Mouse (Mus musculus) hindbrain, embryonic 10.5 days (tissue): ENCODE measurements around the gene Dnah10. TPM values are rescaled to one million over a fixed set of nuclear protein-coding genes. Genes with fewer than 3 reads are reported as not detected.

Experiments used
- DNase-seq: peaks from one replicate; pipeline ENCODE4 v3.0.0-alpha.2; 2017; ENCODE audit warnings: low spot score
- H3K27ac ChIP-seq: fragments of 300-500 bp; sonication (generic); 2 replicates; pipeline ENCODE4 v1.5.1; 2016; ENCODE audit warnings: mild to moderate bottlenecking, moderate library complexity
- H3K27me3 ChIP-seq: fragments of 300-500 bp; sonication (generic); 2 replicates; pipeline ENCODE4 v1.6.1; 2016; ENCODE audit warnings: mild to moderate bottlenecking; ENCODE audit not compliant: poor library complexity, insufficient read depth, severe bottlenecking
- H3K36me3 ChIP-seq: fragments of 300-500 bp; sonication (generic); 2 replicates; pipeline ENCODE4 v1.6.1; 2016; ENCODE audit warnings: mild to moderate bottlenecking, moderate library complexity
- H3K4me1 ChIP-seq: fragments of 300-500 bp; sonication (generic); replicated peaks from 2 replicates; pipeline ENCODE4 v1.6.1; 2016; ENCODE audit warnings: mild to moderate bottlenecking
- H3K4me3 ChIP-seq: fragments of 300-500 bp; sonication (generic); 2 replicates; pipeline ENCODE4 v1.5.1; 2016; ENCODE audit warnings: mild to moderate bottlenecking, moderate library complexity
- H3K9me3 ChIP-seq: fragments of 300-500 bp; sonication (generic); 2 replicates; pipeline ENCODE4 v1.6.1; 2016; ENCODE audit warnings: mild to moderate bottlenecking, moderate library complexity
- WGBS: fragments of 180-500 bp; shearing (Covaris S2); methylation state at CpG from one replicate; pipeline ENCODE4 v1.1.7; 2016; 5-methylcytosine and 5-hydroxymethylcytosine counted together
- polyA plus RNA-seq: library from polyadenylated mRNA; unstranded; fragments of >200 nt; fragmentation: Nextera tagmentation; extraction: Ambion mirVana; gene quantifications from 2 replicates; pipeline ENCODE4 v1.2.1, GENCODE M21; 2016

Dnah10 gene
- polyA plus RNA-seq, 1 experiment from 2014 or later, result 0.31 TPM

DNA sequence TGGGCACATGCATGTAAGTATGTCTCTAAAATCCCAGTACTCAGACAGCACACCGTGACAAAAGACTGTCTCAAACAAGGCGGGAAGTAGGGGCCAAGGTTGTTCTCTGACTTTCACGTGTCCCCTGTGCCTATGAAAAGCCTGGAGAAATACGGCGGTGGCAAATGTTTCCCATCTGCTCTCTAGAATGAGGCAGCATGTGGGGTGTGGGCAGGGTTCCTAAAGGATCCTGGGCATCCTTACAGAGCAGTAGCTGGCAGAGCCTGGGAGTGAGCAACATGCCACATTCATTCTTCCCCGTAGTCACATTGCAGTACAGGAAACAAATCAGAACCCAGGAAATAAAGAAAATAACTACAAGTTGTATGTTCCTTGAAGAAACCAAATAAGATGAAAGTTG lies 159.0 kb downstream of the Dnah10 start:
- DNase-seq, result no peak
- Histone ChIP-seq H3K36me3 (peaks cover 99% of the 10 kb centered on the region), H3K4me1 (no peaks in the 10 kb centered on the region), H3K9me3 (no peaks in the 10 kb centered on the region), H3K4me3 (no peak overlapping the region), H3K27ac (no peak overlapping the region), H3K27me3 (no peaks in the 10 kb centered on the region)
- WGBS, result 92% methylated on average over 6 of the region's 6 CpGs

Other genes starting within 250 kb of the Dnah10 start
- 21.5 and 23.1 TPM in 2 replicates for gene Rilpl2, start 246.7 kb upstream of the Dnah10 start, polyA plus RNA-seq
- 29.7 and 35.4 TPM in 2 replicates for gene Snrnp35, start 242.0 kb upstream of the Dnah10 start, polyA plus RNA-seq
- 19.6 and 22.8 TPM in 2 replicates for gene Rilpl1, start 193.7 kb upstream of the Dnah10 start, polyA plus RNA-seq
- 396 and 457 TPM in 2 replicates for gene Tmed2, start 184.4 kb upstream of the Dnah10 start, polyA plus RNA-seq
- 19.2 and 19.6 TPM in 2 replicates for gene Ddx55, start 172.2 kb upstream of the Dnah10 start, polyA plus RNA-seq
- 81.6 and 84.9 TPM in 2 replicates for gene Eif2b1, start 146.0 kb upstream of the Dnah10 start, polyA plus RNA-seq
- 81.4 and 98.7 TPM in 2 replicates for gene Gtf2h3, start 145.9 kb upstream of the Dnah10 start, polyA plus RNA-seq
- 46.7 and 50.6 TPM in 2 replicates for gene Atp6v0a2, start 96.5 kb upstream of the Dnah10 start, polyA plus RNA-seq
- gene Ccdc92, start 137.3 kb downstream of the Dnah10 start, polyA plus RNA-seq, result 15.0 and 20.3 TPM in 2 replicates
- 147 and 161 TPM in 2 replicates for gene Zfp664, start 137.6 kb downstream of the Dnah10 start, polyA plus RNA-seq